Mouse (Mus musculus) ES-E14 (cell line): ENCODE results near the gene Apcs. TPM values are rescaled to one million over a fixed set of nuclear protein-coding genes. Genes with fewer than 3 reads are reported as not detected.

ENCODE experiments used
- DNase-seq: peaks from one replicate; pipeline ENCODE4 v3.0.0-alpha.2; 2013; ENCODE audit warnings: low read depth, low spot score
- H3K27ac ChIP-seq: 2 replicates; pipeline ENCODE4 v1.5.1; 2012; ENCODE audit warnings: low read depth, mild to moderate bottlenecking, low read length, moderate library complexity, mixed read lengths; ENCODE audit not compliant: poor library complexity, insufficient read depth, severe bottlenecking
- H3K36me3 ChIP-seq: 2 replicates; pipeline ENCODE4 v1.6.1; 2012; ENCODE audit warnings: mild to moderate bottlenecking, low read length, moderate library complexity, mixed read lengths; ENCODE audit not compliant: control insufficient read depth, poor library complexity, insufficient read depth, severe bottlenecking
- H3K4me1 ChIP-seq, 2 experiments: fragments of 150-350 bp in 1 of 2; sonication (generic) in 1 of 2; 2 replicates each; pipeline ENCODE4 v1.6.1; 2012; ENCODE audit warnings: low read length in 2 of 2, mild to moderate bottlenecking in 1 of 2, mixed read lengths in 1 of 2; ENCODE audit not compliant: control insufficient read depth in 2 of 2, insufficient read depth in 2 of 2, poor library complexity in 1 of 2
- H3K4me3 ChIP-seq, 2 experiments: fragments of 150-350 bp in 1 of 2; sonication (generic) in 1 of 2; 2 replicates each; pipeline ENCODE4 v1.5.1; 2012; ENCODE audit warnings: low read length in 2 of 2, low read depth in 1 of 2, mild to moderate bottlenecking in 1 of 2, mixed read lengths in 1 of 2; ENCODE audit not compliant: insufficient read depth in 1 of 2, poor library complexity in 1 of 2, severe bottlenecking in 1 of 2
- H3K9ac ChIP-seq: 2 replicates; pipeline ENCODE4 v1.6.1; 2012; ENCODE audit warnings: low read depth, mild to moderate bottlenecking, low read length, mixed read lengths; ENCODE audit not compliant: poor library complexity, insufficient read depth, severe bottlenecking
- H3K9me3 ChIP-seq: fragments of 150-350 bp; sonication (generic); 2 replicates; pipeline ENCODE4 v1.6.1; 2012; ENCODE audit warnings: low read depth, mild to moderate bottlenecking, low read length; ENCODE audit not compliant: control insufficient read depth, insufficient read depth
- CHD2 ChIP-seq: IDR thresholded peaks from 2 replicates; pipeline ENCODE4 v1.6.1; 2014; ENCODE audit warnings: mild to moderate bottlenecking, low read depth, low read length, inconsistent platforms
- HCFC1 ChIP-seq: IDR thresholded peaks from 2 replicates; pipeline ENCODE4 v1.6.1; 2012; ENCODE audit warnings: low read length, inconsistent platforms, borderline replicate concordance; ENCODE audit not compliant: insufficient read depth
- MAFK ChIP-seq: IDR thresholded peaks from 2 replicates; pipeline ENCODE4 v1.6.1; 2014; ENCODE audit warnings: mild to moderate bottlenecking, low read depth, low read length, inconsistent platforms; ENCODE audit not compliant: insufficient read depth
- ZC3H11A ChIP-seq: IDR thresholded peaks from 2 replicates; pipeline ENCODE4 v1.6.1; 2012; ENCODE audit warnings: low read depth, mild to moderate bottlenecking, inconsistent platforms, low read length, borderline replicate concordance
- ZNF384 ChIP-seq: IDR thresholded peaks from 2 replicates; pipeline ENCODE4 v1.6.1; 2012; ENCODE audit warnings: low read depth, low read length, inconsistent platforms
- in situ Hi-C, 2 experiments: fragments of 600-800 bp; cut with MboI; formaldehyde crosslinking; loops; one replicate each; pipeline ENCODE4 v1.15.1; 2025; ENCODE audit warnings: low sequenced_read_pairs in 2 of 2, inconsistent platforms in 1 of 2; ENCODE audit not compliant: unreplicated experiment in 2 of 2
- total RNA-seq: library from RNA; depleted of rRNA; stranded (reverse); fragments of 300-350 nt; gene quantifications from 2 replicates; pipeline ENCODE4 v1.2.3, GENCODE M21; 2012; rRNA removed

Gene Apcs
- total RNA-seq, 1 experiment, result not detected

- Histone ChIP-seq H3K4me1 (no peaks in the 10 kb centered on the region), H3K4me3 (no peak overlapping the region), H3K9me3 (no peaks in the 10 kb centered on the region), H3K9ac (no peak overlapping the region), H3K27ac (no peak overlapping the region), H3K36me3 (no peaks in the 10 kb centered on the region)
- in situ Hi-C loops, result no loop called here
- TF ChIP-seq CHD2, result no peak
- TF ChIP-seq ZNF384, result no peak
- TF ChIP-seq ZC3H11A, result no peak
- TF ChIP-seq HCFC1, result no peak
- no peak for DNase-seq
Measured at GRCm38 (mm10) chr1:172895435-172895834, 594 bp upstream of the Apcs start.

- Histone ChIP-seq H3K4me3 (no peak overlapping the region), H3K4me1 (no peaks in the 10 kb centered on the region), H3K9ac (no peak overlapping the region), H3K36me3 (no peaks in the 10 kb centered on the region), H3K27ac (no peak overlapping the region), H3K9me3 (no peaks in the 10 kb centered on the region)
- in situ Hi-C loops, result no loop called here
- DNase-seq, result no peak
- no peak for TF ChIP-seq CHD2
- no peak for TF ChIP-seq ZC3H11A
- TF ChIP-seq ZNF384, result no peak
Measured at GRCm38 (mm10) chr1:172876675-172877074, 18.2 kb downstream of the Apcs start.

- in situ Hi-C loops, result no loop called here
- DNase-seq, result no peak
- no peak overlapping the region for H3K4me3 ChIP-seq
- no peak overlapping the region for H3K27ac ChIP-seq
- H3K4me1 ChIP-seq, result no peaks in the 10 kb centered on the region
- H3K9me3 ChIP-seq, result no peaks in the 10 kb centered on the region
- H3K36me3 ChIP-seq, result no peaks in the 10 kb centered on the region
- TF ChIP-seq ZC3H11A, result no peak
- no peak for TF ChIP-seq HCFC1
- no peak for TF ChIP-seq MAFK
- no peak for TF ChIP-seq CHD2
- no peak for TF ChIP-seq ZNF384
- H3K9ac ChIP-seq, result no peak overlapping the region
Measured at GRCm38 (mm10) chr1:172875265-172875664, 19.6 kb downstream of the Apcs start.

- H3K27ac ChIP-seq, result no peak overlapping the region
- in situ Hi-C loops, result no loop called here
- no peaks in the 10 kb centered on the region for H3K9me3 ChIP-seq
- H3K4me3 ChIP-seq, result no peak overlapping the region
- no peak overlapping the region for H3K9ac ChIP-seq
- TF ChIP-seq ZC3H11A (no peak), HCFC1 (no peak), MAFK (no peak), ZNF384 (no peak), CHD2 (no peak)
- DNase-seq, result no peak
- H3K36me3 ChIP-seq, result no peaks in the 10 kb centered on the region
- H3K4me1 ChIP-seq, result no peaks in the 10 kb centered on the region
Measured at GRCm38 (mm10) chr1:172848171-172848570, 46.7 kb downstream of the Apcs start.

GRCm38 (mm10) chr1:172847044-172847761 lies 47.6 kb downstream of the Apcs start:
- no peaks in the 10 kb centered on the region for H3K4me1 ChIP-seq
- no peaks in the 10 kb centered on the region for H3K36me3 ChIP-seq
- no peak overlapping the region for H3K4me3 ChIP-seq
- no peak overlapping the region for H3K9ac ChIP-seq
- no peak overlapping the region for H3K27ac ChIP-seq
- in situ Hi-C loops, result no loop called here
- TF ChIP-seq ZC3H11A, result no peak
- TF ChIP-seq CHD2, result no peak
- no peak for TF ChIP-seq ZNF384
- TF ChIP-seq MAFK, result no peak
- TF ChIP-seq HCFC1, result no peak
- no peak for DNase-seq
- 0 out of 2 replicates have a peak, but pooled peaks cover 2% of the 10 kb centered on the region for H3K9me3 ChIP-seq

Other genes starting within 250 kb of the Apcs start
- not detected in 2 replicates for gene Crp, start 197.0 kb downstream of the Apcs start, total RNA-seq
- not detected in 2 replicates for gene Olfr16, start 55.4 kb upstream of the Apcs start, total RNA-seq
- gene Olfr1408, start 242.3 kb upstream of the Apcs start, total RNA-seq, result not detected in 2 replicates